Mouse (Mus musculus): ENCODE results near the gene Dnajc7.
A peak's percentile ranks its signal among the peaks of the same experiment; 100 is the strongest.
"Not testable (repeated sequence)": the region's sequence is repeated elsewhere in the genome, so short reads cannot be mapped to it uniquely, and the experiment has no call there.

The Dnajc7 gene

GRCm38 (mm10) chr11:100616836-100617235, 3.1 kb downstream of the Dnajc7 start:
- not testable (repeated sequence) for DNase-seq (ENCODE audit: low read depth)

GRCm38 (mm10) chr11:100616332-100616731, 3.6 kb downstream of the Dnajc7 start:
- DNase-seq (ENCODE audit: low read depth), result no peak

GRCm38 (mm10) chr11:100613241-100613640, 6.7 kb downstream of the Dnajc7 start:
- peak; percentile 34 for DNase-seq (ENCODE audit: low read depth)

DNA sequence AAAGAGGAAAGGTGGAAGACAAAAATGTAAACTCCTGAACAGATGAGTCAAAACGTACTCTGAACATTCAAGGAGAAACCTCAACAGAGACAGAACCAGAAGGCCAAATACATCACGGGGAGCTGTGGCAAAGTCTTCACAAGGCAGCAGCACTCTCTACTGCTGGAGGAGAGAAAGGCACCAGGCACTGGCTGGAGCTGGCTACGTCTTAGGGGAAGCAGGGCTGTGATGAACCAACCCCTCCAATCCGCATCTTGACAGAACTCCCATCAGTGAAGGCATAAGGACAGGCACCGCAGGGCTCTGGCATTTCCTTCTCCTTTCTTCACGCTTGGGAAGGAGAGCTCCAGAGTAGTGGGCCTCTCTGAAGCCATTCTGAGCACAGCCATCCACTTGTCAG, 8.3 kb downstream of the Dnajc7 start:
- DNase-seq (ENCODE audit: low read depth), result peak; percentile 57

GRCm38 (mm10) chr11:100609997-100610680, 9.8 kb downstream of the Dnajc7 start:
- DNase-seq (ENCODE audit: low read depth), result peak; percentile 80

DNA sequence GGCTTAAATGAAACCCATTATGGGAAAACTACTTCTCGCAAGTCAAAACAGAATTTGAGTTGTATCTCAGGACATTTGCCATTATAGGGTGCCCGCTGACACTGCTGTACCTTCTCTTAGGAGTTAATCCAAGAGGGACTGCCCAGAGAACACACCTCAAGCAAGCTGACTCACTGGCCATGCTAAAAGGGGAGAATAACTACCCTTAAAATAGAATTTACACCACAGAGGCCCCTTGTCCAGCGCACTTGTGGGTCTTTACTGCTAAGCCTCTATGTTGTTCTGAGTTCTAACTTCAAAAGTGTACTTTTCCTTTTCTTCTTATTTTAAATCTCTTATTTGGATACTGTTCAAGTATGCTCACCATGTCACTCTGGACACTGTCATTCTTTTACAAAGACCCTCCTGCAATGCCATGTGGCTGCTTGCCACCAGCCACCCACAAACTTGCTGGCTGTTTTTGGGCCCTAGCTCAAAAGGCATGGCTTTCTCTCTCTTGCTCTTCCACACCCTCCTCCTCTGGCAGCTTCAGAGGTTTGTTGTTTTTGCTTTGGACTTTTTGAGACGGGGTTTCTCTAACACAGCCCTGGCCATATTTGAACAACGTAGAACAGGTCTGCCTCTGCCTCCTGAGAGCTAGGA, 10.5 kb downstream of the Dnajc7 start:
- no peak for DNase-seq (ENCODE audit: low read depth)

GRCm38 (mm10) chr11:100608796-100609195, 11.2 kb downstream of the Dnajc7 start:
- DNase-seq (ENCODE audit: low read depth), result peak; percentile 66

- DNase-seq (ENCODE audit: low read depth), result peak; percentile 66
Observed at GRCm38 (mm10) chr11:100607121-100607520, 12.8 kb downstream of the Dnajc7 start.

GRCm38 (mm10) chr11:100605451-100605850, 14.5 kb downstream of the Dnajc7 start:
- DNase-seq (ENCODE audit: low read depth), result no peak

DNA sequence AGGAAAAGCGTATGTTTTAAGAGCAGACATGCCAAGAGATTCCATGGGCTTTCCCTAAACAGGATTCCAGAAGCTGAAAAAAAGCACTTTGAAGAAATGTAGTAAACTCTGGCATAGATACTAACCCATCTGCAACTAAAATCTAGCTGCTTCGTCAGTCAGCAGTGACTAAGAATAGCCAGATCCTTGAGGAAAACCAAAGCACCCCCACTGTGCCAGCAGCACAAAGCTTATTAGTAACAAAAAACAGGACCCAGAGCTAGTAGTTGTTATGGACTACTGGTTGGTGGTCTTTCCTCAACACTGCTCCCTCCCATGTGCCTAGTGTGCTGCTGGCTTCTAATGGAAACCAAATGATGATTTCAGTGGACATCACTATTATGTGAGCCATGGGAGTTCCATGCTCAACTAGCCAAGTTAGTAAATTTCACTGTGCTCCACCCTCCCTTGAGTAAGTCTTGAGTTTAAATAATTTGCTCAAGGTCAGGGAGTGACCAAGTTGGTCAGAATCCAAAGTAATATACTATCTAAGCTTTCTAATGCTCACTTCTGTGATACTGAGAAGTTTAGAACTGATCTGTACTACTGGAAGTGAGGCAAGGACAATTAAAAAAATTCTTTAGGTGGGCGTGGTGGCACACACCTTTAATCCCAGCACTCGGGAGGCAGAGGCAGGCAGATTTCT, 15.5 kb downstream of the Dnajc7 start:
- DNase-seq (ENCODE audit: low read depth), result no peak

DNA sequence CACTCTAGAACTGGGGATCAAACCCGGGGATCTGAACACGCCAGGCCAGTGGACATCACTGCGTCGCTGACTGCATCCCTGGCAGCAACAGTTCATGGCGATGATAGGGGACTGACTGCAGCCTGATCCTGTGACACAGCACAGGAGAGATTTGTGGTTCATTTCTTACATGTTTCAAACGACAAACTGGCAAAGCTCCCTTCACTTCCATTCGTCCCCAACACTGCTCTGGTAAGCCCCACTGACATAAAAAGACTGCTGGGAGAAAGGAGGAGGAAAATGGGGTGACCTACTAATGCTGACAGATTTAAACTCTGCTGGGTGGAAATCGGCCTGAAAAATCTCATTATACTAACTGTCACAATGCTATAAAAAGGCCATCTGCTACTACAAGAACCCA, 16.2 kb downstream of the Dnajc7 start:
- DNase-seq (ENCODE audit: low read depth), result no peak

DNA sequence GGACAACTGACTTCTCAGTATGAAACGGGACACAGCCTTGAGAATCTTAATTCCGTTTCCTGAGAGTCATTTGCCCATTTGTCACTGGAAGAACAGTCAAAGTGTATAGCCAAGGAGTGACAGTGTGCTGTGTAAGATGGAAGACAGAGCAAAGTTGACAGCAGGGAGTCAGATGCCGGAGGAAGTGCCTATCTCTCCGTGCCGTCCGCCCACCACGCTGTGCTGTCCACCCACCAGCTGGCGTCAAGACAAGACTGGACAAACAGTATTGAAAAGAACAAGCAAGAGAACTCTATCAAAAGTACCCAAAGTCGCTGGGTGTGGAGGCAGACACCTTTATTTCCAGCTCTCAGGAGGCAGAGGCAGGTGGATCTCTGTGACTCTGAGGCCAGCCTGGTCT, 16.8 kb downstream of the Dnajc7 start:
- no peak for DNase-seq (ENCODE audit: low read depth)

DNA sequence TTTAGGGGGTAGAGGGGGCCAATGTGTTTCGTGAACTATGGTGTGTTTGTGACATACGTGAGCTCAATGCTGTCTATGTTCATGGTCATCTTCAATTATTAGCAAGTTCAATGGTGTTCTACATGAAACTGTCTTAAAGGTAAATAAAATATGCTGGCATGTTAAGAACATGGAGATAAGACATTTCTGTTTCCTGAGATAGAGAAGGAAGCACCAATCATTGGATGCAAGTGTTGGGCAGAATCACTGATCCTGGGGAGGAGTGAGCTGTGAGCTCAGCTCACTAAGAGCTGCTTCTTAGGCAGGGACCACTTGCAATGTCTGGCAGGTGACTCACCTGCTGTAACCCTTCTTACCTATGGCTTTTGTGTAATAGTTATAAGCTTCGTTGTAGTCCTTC, 18.6 kb downstream of the Dnajc7 start:
- DNase-seq (ENCODE audit: low read depth), result no peak

DNA sequence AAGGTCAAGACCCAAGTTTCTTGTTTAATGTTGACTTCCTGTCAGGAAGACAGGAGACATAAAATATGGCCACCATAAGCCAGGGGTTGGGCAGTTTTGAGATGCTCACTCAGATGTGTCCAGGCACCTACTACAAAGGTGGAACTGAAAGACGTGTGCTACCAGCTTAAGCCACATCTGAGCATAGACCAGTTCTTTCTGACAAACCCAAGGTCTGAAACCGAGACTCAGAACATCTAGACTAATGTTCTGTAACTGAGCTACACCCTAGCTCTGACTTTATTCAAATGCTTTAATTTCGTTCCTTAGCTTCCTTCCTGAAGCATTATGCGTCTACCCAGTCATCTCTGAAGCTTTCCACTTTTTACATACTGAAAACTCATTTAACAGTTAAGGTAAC, 21.9 kb downstream of the Dnajc7 start:
- DNase-seq (ENCODE audit: low read depth), result no peak

- no peak for DNase-seq (ENCODE audit: low read depth)
Observed at GRCm38 (mm10) chr11:100595533-100595932, 24.4 kb downstream of the Dnajc7 start.

DNA sequence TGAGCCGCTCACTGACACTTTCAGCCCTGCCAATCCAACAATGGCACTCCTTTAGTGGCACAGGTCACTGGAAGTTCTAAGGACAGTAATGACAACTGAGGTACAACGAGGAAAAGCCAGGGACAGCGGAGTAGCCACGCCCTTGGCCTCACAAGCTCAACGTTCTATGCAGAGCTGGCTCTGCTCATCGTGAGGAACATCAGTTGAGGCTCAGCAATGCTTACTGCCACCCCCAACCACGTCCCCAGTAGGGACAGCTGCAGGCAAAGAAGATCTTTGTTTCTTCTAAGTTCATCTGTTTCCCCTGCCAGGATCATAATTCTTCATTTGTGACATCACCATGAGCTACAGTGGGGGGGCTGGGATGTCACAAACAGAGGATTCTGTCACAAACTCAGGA, 25.4 kb downstream of the Dnajc7 start:
- no peak for DNase-seq (ENCODE audit: low read depth)

DNA sequence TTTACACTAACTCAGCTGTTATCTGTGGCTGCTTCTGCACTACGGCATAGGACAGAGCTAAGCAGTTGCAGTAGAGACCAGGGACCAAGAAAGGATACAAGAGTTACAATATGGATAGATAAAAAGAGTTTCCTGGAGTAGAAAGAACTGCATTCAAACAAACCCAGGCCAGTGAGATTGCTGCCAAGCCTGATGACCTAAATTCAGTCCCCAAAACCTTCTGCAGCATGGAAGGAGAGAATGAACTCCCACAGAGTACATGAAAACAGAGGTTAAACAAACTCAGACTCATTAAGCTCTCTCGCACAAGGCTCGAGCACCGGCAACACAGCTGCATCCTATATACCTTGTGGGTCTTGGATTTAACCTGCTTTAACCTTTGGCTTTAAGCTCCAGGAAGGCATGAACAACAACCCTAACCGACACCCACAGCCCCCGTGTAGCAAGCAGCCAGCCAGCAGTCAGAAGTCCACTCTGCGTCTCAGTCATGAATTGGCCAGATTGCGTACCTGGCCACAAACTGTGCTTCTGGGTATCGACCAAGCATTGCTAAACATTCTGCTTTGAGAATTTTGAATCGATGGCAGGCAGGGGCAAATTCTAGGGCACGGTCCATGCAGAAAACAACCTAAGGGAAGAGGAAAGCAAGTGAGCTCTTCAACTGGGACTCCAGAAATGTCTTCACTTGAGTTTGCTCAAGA, 27.5 kb downstream of the Dnajc7 start:
- DNase-seq (ENCODE audit: low read depth), result no peak

DNA sequence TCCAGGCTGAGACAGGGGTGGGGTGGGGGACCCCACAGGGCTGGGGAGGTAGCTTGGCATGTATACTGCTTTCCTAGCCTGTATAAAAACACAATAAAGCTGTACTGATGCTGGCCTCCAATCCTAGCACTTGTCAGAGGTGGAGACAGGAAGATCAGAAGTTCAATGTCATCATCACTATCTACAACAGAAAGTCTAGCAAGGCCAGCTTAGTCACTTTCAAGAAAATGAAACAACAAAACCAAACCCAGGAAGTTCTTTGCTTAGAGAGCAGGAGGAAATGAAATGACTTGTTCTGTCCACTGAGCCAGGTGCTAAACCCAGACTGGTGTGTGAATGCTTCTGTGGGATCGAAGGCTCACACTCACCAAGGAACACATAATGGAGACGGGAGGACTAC, 31.5 kb downstream of the Dnajc7 start:
- peak; percentile 70 for DNase-seq (ENCODE audit: low read depth)

DNA sequence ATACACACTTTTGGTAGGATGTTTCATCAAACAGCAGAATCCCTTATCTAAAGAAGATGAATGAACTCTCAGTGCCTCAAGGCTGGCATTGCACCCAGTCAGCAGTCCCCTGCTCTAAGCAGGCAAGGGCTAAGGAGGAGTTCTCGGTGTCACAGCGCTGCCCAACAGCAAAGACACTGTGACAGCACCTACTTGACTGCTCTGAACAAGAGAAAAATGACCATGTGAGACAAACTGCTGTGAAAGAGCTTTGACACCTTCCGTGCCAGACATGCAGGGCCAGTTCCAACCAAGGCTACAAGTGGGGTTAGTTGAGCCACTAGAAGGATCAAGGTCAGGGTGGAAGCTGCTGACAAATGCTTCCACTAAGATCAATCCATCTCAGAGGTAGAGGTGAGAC, 34.8 kb downstream of the Dnajc7 start:
- no peak for DNase-seq (ENCODE audit: low read depth)

- DNase-seq (ENCODE audit: low read depth), result peak; percentile 65
Observed at GRCm38 (mm10) chr11:100584561-100584961, 35.4 kb downstream of the Dnajc7 start.

- peak; percentile 46 for DNase-seq (ENCODE audit: low read depth)
Observed at GRCm38 (mm10) chr11:100582836-100583235, 37.1 kb downstream of the Dnajc7 start.

GRCm38 (mm10) chr11:100582413-100582812, 37.6 kb downstream of the Dnajc7 start:
- DNase-seq (ENCODE audit: low read depth), result not testable (repeated sequence)

- DNase-seq (ENCODE audit: low read depth), result peak; percentile 50
Observed at GRCm38 (mm10) chr11:100581756-100582155, 38.2 kb downstream of the Dnajc7 start.

All from naive thymus-derived CD4-positive, alpha-beta T cell, adult 2 months (primary cell).